Mouse (Mus musculus): Measurements from ENCODE around the gene Srr. TPM values are rescaled to one million over a fixed set of nuclear protein-coding genes. Genes with fewer than 3 reads are reported as not detected.

Gene Srr
- total RNA-seq, 2 experiments from 2014 or later: 6.4 to 18.0 TPM

DNA sequence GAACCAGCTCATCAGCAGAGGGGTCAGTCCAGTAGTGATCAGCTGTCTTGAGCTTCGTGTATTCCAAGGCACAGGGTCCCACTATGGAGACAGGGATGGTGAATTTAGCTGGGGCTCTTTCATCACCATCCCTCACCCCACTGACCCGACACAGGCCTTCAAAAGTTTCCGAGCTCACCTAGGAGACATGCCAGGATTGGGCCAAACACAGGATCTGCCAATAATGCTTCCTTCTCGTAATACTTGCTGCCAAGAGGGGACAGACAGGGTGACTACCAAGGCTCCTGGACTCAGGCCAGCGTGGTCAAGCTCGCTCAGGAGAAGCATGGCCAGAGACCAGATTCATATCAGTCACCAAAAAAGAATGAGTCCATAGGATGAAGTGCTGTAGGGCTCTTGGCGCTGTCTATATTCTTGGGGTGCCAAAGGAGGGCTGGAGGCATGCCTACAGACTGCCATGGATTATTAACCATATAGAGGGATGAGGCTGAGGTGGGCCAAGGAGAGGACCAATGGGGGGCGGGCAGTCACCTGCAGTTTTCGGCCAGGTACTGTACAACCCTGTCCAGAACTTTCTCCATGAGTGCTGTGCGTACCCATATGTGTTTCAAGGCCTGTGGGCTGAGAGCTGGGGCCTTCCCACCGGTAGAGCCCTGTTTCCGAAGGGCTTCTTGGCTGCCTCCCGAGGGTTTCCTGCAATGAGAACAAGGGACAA lies 57.5 kb downstream of the Srr start:
- no peak for ATAC-seq (replicated peaks; ENCODE audit: low FRiP score, poor library complexity, severe bottlenecking)

DNA sequence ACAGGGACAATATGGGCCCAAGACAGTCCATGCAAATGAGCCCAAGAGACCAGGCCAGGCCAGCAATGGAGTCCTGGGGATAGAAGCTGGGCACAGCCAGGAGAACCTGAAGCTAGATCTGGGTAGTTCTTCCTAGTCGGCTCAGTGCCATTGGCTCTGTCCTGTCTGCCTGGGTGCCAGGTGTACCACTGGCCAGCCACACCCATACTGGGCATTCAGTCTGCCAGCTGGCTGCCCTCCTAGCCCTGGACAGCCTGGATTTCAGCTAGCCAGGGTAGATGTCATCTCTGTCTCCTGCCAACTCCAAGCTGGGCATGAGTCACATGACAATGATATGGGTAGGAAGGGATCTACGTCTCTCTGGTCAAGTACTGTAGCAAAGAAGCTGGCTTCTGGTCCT lies 58.6 kb downstream of the Srr start:
- no peak for ATAC-seq (replicated peaks; ENCODE audit: low FRiP score, poor library complexity, severe bottlenecking)

DNA sequence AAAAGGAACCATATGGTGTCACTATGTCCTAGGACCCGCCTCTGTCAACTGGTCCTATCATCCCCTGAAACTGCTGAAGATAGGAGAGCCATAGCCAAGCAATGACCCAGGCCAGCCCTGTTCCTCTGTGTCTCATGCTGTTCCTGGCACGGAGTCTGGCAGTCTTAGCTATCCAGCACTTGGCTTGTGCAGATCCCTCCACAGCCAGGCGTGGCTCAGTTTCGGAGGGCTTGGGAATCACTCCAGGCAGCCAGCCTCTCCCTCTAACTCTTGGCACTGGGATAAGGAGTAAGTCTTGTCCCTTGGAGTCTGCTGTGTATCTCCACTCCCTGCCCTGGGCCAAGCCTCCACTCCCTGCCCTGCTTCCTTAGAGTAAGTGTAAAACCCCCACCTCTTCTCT lies 59.1 kb downstream of the Srr start:
- no peak for ATAC-seq (replicated peaks; ENCODE audit: low FRiP score, poor library complexity, severe bottlenecking)

DNA sequence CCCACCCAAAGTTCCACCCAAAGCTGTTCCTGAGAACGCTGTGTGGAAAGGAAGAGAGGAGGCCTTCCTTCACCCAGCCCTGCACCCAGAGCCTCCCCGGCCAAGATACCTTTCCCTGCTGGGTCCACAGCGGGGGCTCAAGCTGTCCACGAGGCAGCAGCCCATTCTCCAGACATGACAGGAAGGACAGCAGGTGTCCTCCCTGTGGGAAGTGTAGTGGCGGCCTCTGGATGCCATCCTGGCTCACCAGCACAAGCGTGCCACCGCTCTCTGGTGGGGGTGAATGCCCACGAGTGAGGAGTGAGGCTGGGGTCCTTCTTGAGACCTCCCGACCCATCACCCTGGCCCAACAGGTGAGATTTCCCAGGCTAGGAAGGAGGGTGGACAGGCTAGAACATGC lies 60.5 kb downstream of the Srr start:
- ATAC-seq (replicated peaks; ENCODE audit: low FRiP score, poor library complexity, severe bottlenecking): no peak

DNA sequence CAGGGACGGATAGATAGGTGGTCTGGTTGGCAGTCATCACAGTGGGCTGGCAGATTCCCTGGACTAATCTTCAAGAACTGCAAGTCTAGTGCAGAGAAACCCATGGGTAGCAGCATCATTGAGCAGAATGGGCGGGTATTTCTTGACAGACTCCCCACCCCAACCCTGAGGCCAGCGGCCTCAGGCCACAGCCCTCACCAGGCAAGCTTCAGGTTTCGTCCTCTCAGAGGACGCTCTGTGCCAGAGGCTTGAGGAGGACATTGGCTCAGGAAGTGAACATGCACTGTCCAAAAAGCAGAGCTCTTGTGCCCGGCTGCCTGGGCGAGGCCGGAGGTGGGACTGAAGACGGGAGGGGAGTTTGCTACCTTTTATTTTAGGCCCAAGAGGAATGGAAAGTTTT lies 61.3 kb downstream of the Srr start:
- ATAC-seq (replicated peaks; ENCODE audit: low FRiP score, poor library complexity, severe bottlenecking): no peak

DNA sequence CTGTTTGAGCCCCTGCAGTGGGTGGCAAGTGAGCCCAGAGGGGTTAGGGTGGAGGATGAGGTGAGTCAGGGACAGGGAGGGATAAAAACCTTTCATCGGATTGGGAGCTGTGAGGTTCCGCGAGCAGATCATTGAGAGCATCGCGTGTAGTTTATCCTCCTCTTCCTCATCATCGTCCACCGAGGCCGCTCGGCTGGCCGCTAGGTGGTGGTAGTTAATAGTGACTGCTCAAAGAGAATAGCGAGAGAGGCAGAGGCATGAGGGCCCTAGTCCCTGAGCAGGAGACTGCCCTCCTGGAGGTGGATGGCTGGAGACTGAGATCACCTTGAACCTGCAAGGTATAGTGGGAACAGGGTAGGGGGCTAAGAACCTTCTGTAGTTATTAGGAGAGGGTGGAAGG lies 62.3 kb downstream of the Srr start:
- ATAC-seq (replicated peaks; ENCODE audit: low FRiP score, poor library complexity, severe bottlenecking): no peak

DNA sequence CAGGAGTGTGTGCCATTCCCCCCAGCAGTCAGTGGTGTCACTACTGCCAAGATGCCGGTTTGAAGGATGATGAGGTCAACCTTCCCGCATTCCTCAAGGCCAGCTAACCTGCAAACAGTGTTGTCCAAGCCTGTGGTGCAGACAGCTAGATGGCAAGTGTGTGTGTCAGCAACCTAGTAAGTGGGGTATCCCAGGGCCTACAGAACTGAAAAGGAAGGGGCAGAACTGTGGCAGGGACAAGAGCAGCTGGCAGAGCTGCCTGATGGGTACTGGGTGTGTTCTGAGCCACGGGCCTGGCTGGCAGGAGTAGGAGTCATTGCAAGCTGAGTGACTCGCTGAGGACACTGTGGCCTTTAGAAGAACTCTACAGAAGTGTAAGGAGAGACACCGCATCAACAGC lies 63.6 kb downstream of the Srr start:
- no peak for ATAC-seq (replicated peaks; ENCODE audit: low FRiP score, poor library complexity, severe bottlenecking)

DNA sequence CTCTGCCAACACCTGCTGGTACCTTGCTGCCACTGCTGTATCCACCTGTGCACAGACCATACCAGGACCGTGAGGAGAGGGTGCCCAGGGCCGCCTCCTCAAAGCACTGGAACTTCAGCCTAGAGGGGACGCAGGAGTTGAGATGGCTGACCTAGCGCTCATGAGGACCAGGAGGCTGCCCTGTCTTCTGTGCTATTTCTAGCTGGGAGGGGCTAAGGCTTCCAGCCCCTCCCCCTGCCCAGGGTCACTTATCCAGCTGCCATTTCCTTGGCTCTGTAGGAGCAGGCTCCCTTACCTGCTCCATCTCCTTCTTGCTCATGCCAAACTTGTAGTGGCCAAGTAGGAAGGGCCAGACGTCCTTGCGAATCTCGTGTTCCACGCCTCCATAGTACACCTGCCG lies 68.0 kb downstream of the Srr start:
- no peak for ATAC-seq (replicated peaks; ENCODE audit: low FRiP score, poor library complexity, severe bottlenecking)

Other genes starting within 250 kb of the Srr start
- gene Pafah1b1, start 201.3 kb downstream of the Srr start, total RNA-seq (2015; ENCODE audit: low replicate concordance): 71.7 and 86.5 TPM in 2 replicates
- 70.0 and 99.2 TPM in 2 replicates for gene Pafah1b1, start 201.3 kb downstream of the Srr start, total RNA-seq (2017; ENCODE audit: low replicate concordance)
- gene Mettl16, start 155.1 kb downstream of the Srr start, total RNA-seq (2015; ENCODE audit: low replicate concordance): 2.5 and 5.0 TPM in 2 replicates
- 3.1 and 5.4 TPM in 2 replicates for gene Mettl16, start 155.1 kb downstream of the Srr start, total RNA-seq (2017; ENCODE audit: low replicate concordance)
- gene Mnt, start 95.0 kb downstream of the Srr start, total RNA-seq (2015; ENCODE audit: low replicate concordance): 3.8 and 5.4 TPM in 2 replicates
- 1.4 and 3.5 TPM in 2 replicates for gene Mnt, start 95.0 kb downstream of the Srr start, total RNA-seq (2017; ENCODE audit: low replicate concordance)
- gene Sgsm2, start 28.9 kb downstream of the Srr start, total RNA-seq (2015; ENCODE audit: low replicate concordance): 0.84 and 1.1 TPM in 2 replicates
- gene Sgsm2, start 28.9 kb downstream of the Srr start, total RNA-seq (2017; ENCODE audit: low replicate concordance): 0.13 and 0.76 TPM in 2 replicates
- 4.7 and 11.7 TPM in 2 replicates for gene Tsr1, start 27.9 kb downstream of the Srr start, total RNA-seq (2015; ENCODE audit: low replicate concordance)
- gene Tsr1, start 27.9 kb downstream of the Srr start, total RNA-seq (2017; ENCODE audit: low replicate concordance): 8.1 and 11.7 TPM in 2 replicates
- 49.9 and 53.7 TPM in 2 replicates for gene Smg6, start 125 bp downstream of the Srr start, total RNA-seq (2015; ENCODE audit: low replicate concordance)
- gene Smg6, start 125 bp downstream of the Srr start, total RNA-seq (2017; ENCODE audit: low replicate concordance): 91.4 and 96.3 TPM in 2 replicates
- gene Hic1, start 243.6 kb upstream of the Srr start, total RNA-seq (2015; ENCODE audit: low replicate concordance): not detected in 2 replicates
- gene Hic1, start 243.6 kb upstream of the Srr start, total RNA-seq (2017; ENCODE audit: low replicate concordance): not detected in 2 replicates

Measured in erythroid progenitor cell, adult 5-6 weeks (primary cell).